8 mouse cellular contexts compared by ENCODE assay signal in the genomic region with DNA sequence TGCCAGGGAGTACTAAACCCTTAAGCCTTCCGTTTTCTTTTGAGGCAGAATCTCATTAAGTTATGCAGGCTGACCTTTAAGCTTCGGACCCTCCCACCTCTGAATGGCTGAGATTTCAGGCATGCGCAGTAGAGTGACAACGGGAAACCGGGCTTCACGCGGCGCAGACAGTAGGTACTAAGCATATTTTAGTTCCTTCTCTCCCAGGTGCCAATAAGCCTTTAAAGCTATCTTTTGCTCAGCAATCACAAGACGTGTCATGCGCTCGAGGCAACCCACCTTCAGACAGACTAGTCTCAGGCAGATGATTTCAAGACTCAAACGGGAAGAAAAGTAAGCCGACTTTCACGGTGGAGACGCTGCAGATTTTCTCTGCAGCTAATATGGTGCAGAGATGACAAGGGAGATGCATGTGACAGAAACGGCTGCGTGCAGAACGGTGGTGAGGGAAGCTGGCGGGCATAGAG. TPM values are rescaled to one million over a fixed set of nuclear protein-coding genes. Genes with fewer than 3 reads are reported as not detected.
A peak's percentile ranks its signal among the peaks of the same experiment; 100 is the strongest.
DNase-seq lines count a peak whose midpoint lies in the region; ATAC-seq lines count a peak whose summit lies in the region.

No protein-coding gene starts in this region.

- ATAC-seq in forebrain, embryonic 13.5 days = peak; percentile 53; the same call in 1 of the 2 replicates

- H3K4me3 ChIP-seq in forebrain, embryonic 13.5 days = peak overlapping the region; percentile 46

- peak overlapping the region; percentile 84 for H3K4me2 ChIP-seq in forebrain, embryonic 13.5 days

- H3K4me1 ChIP-seq in forebrain, embryonic 13.5 days = peaks cover 12% of the 10 kb centered on the region

- H3K36me3 ChIP-seq in forebrain, embryonic 13.5 days (ENCODE audit: poor library complexity, severe bottlenecking) = no peaks in the 10 kb centered on the region

- H3K27me3 ChIP-seq in forebrain, embryonic 13.5 days = 0 out of 2 replicates have a peak, but pooled peaks cover 6% of the 10 kb centered on the region

- DNase-seq in MN1 (ENCODE audit: low spot score) = peak; percentile 85
- DNase-seq in brain, adult 2 months (ENCODE audit: low read depth, low spot score) = peak; percentile 87
- DNase-seq in hindlimb bud, embryonic 11.5 days (ENCODE audit: extremely low spot score, low read depth, low spot score) = peak; percentile 53
- DNase-seq in left cerebral cortex, adult 18-20 months (ENCODE audit: low spot score in 2 of 2) = peak; percentile 51 to 66
- DNase-seq in lung, postnatal 36 days = peak; percentile 54
- peak; percentile 53 to 54 for DNase-seq in right cerebral cortex, postnatal 36 days (ENCODE audit: low spot score in 2 of 2)
- DNase-seq in spleen, postnatal 10 days (ENCODE audit: low spot score in 2 of 2) = no peak

- WGBS in forebrain, embryonic 13.5 days = under 1% methylated on average over 19 of the region's 19 CpGs

- H3K27ac ChIP-seq in forebrain, embryonic 13.5 days = peak overlapping the region; percentile 68

- no peaks in the 10 kb centered on the region for H3K9me3 ChIP-seq in forebrain, embryonic 13.5 days (replicated peaks)

- peak overlapping the region; percentile 63 for H3K9ac ChIP-seq in forebrain, embryonic 13.5 days

RNA-seq across cellular contexts. Expression of a gene that starts 9.4 kb away (rescaled TPM):
- polyA plus RNA-seq in forebrain, embryonic 13.5 days (2015; fragmentation: Nextera tagmentation; extraction: Ambion mirVana) = 70.2 and 75.8 TPM in 2 replicates
- 100 to 1,000 TPM; 413 to 418 TPM for total RNA-seq in left cerebral cortex, adult 18-20 months (2021)

RNA-seq across cellular contexts. Expression of a gene that starts 59.6 kb away (rescaled TPM):
- polyA plus RNA-seq in forebrain, embryonic 13.5 days (2015; fragmentation: Nextera tagmentation; extraction: Ambion mirVana) = 0.14 and 0.19 TPM in 2 replicates
- 1 to 10 TPM; 2.0 to 2.8 TPM for total RNA-seq in left cerebral cortex, adult 18-20 months (2021)

Comparison
In these comparisons a context has a peak if more than half of its experiments do, and no peak if none do; other contexts are left out.
1. DNase-seq: peak in MN1 (single experiment), brain, adult 2 months (single experiment), hindlimb bud, embryonic 11.5 days (single experiment), left cerebral cortex, adult 18-20 months (2 of 2), lung, postnatal 36 days (single experiment) and right cerebral cortex, postnatal 36 days (2 of 2); none in spleen, postnatal 10 days (0 of 2).